Mouse (Mus musculus): ENCODE results near the gene Kif1b.
"Not testable (repeated sequence)": the region's sequence is repeated elsewhere in the genome, so short reads cannot be mapped to it uniquely, and the experiment has no call there.

The Kif1b gene

DNA sequence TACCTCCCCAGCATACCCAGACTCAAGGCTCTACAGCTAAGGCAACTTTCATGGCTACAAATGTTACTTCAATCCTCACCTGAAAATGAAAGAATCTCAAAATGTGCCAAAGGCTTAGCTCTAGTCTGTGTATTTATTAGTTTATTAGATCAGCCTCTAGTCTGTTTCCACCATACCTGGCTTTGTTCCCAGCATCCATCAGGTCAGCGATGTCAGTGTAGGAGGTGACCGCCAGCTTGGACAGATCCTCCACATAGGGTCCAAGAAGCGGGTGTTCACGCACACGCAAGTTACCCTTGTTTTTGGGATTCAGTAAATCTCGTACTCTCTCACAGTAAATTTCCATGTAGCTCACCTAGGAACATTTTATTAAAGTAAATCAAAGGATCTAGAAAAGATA, 37.0 kb downstream of the Kif1b start:
- DNase-seq (ENCODE audit: low spot score) = no peak

DNA sequence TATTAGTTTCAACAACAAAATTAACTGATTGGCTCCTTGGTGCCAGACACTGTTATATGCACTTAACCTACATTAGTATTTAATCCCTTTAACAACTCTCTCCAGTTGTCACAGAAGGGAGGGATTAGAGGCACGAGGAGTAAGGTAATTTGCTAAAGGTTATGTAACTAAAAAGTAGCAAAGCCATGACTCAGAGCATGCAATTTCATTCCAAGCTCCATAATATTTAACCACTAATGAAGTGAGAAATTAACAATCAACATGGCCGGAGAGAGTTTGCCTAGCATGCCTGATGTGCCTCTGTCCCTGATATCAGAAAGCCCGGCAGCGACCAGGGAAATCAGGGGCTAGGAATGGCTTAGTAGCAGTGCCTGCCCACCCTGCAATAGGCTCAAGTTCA, 38.5 kb downstream of the Kif1b start:
- no peak for DNase-seq (ENCODE audit: low spot score)

DNA sequence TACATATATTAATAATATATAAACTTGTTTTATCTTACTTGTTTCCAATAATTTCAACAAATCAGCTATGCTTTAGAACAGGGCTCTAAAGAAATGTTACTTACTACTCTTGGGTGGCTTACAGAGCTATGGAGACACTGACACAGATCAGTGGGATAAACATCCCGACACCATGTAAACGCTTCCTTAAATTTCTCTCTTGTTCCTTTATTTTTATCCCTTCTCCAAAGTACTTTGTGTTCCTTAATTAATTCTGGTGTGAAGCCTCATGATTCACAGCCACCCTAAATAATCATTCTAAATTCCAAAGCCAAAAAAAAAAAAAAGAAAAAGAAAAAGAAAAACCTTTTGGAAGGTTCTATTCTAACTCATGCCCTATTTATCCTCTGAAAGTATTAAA, 42.6 kb downstream of the Kif1b start:
- no peak for DNase-seq (ENCODE audit: low spot score)

DNA sequence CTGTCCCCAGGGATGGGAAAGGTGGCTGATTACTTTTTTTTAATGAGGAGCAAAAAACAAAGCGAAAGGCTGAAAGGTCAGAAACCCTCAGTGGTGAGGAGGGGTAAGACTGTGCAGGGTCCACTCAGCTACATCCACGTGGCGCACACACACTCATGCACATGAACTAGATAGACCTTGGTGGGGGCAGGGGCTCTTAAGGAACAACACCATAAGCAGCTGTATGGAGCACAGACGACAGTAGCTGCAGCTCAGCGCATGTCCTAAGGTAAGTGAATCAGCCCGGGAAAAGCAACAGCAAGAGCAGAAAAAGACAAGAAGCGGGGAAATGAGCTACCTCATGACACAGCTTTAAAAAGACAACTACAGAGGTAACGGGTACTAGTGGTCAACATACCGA, 44.3 kb downstream of the Kif1b start:
- DNase-seq (ENCODE audit: low spot score) = no peak

DNA sequence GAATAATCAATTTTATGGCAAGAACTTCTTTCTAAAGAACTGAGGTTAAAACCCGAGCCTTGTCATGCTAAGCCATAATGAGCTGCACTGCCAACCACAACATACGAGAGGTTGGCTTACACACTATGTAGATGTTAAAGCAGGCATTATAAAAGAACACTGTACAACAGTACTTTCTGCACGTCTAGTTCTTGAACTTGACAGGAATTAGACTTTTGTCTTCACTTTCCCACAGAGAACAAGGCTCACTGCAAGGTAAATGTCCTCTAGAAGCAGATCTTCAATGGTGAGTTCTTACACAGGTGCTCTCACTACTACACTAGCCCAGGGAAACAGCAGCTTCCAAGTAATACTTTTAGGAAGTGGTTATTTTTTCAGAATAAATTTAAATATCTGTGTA, 46.0 kb downstream of the Kif1b start:
- no peak for DNase-seq (ENCODE audit: low spot score)

DNA sequence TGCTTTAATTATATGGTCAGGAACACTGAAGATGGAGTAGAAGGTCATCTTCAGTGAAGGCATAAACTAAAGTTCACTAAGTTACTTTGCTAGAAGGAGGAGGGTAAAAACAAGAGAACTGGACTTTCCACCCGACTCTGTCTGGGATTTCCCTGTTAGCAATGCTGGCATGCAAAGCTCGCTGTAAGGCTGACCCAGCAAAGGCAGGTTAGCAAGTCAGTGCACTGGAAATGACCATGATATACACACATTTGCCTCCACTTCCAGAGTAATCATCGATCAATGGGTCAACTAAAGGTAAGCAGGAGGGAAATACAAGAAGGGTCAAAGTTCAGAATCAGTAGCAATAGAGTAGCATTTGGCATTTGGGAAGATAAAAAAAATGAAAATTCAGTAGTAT, 46.6 kb downstream of the Kif1b start:
- no peak for DNase-seq (ENCODE audit: low spot score)

DNA sequence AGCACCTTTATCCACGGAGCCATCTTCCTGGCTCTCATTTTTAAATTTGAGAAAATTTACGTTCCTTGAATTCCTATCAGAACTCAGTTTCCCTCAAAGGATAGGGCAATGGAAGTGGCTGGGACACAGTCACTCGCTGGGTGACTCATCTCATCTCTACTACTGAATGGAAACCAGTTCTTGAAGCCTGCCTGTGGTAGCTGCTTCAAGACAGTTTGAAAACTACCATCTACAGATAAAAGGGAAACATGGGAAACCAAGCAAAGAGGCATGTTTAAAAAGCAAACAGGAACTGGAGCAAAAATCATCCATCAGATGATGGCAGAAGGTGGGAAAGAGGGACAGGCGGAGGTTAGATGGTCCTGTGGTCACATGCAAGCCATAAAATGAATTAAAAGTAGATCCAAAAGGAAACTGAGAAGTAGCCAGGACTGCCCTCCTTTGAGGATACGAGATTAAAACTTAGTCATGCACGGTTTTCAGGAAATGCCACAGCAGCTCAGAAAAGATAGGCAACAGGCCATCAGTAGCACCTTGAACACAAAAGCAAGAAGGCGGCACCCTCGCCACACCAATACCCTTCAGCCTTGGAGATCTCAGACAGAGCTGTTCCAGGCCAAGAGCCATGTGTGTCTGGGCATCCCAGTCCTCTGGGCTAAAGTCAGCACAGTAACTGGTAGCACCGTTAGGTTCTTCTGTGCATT, 48.0 kb downstream of the Kif1b start:
- no peak for DNase-seq (ENCODE audit: low spot score)

DNA sequence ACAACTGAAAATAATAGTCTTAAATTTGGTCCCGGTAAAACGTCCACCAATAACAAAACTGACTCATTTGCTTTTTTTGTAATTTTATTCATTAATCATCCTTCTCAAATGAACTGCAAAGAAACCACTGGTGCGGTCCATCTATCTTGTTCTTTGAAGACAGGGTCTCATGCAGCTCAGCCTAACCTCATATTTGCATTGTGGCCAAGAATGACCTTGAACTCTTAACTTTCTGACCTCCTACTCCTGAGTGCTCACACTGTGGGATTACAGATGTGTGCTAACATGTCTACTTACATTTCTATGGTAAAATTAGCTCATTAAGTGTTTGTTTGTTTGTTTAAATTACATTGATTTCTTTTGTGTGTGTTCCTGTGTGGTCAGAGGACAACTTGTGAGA, 48.6 kb downstream of the Kif1b start:
- DNase-seq (ENCODE audit: low spot score) = no peak

DNA sequence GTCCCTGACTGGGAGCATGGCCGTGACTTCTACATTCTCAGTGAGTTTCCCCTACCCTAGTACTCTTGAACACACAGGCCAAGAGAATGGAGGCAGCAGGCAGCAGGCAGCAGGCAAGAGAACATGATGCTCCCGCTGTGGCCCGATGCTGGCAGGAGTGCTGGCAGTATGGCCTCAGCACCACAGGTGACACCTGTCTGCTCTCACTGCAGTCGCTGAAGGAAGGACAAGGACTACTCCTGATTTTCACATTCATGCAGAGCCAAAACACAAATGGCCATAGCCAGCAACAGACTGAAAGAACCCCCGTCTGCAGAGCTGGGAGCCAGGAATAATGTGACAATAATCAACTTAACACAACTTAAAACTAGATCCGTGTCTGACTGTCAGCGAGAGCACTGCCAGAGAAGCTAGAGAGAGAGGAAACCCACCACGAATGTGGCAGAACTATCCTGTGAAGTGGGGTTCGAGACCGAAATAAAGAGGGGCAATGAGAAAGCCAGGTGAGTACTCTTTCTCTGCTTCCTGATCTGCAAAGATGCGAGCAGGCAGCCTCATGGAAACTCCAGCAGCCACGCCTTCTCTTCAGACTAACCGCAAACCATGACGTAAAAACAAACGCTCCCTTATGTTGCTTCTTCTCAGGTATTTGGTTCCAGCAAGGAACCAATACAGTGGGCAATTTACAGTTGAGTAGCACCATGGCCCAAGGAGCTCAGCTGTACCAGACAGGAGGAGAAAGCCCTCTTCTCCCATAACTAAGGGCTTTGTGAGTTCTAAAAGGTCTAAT, 50.8 kb downstream of the Kif1b start:
- no peak for DNase-seq (ENCODE audit: low spot score)

DNA sequence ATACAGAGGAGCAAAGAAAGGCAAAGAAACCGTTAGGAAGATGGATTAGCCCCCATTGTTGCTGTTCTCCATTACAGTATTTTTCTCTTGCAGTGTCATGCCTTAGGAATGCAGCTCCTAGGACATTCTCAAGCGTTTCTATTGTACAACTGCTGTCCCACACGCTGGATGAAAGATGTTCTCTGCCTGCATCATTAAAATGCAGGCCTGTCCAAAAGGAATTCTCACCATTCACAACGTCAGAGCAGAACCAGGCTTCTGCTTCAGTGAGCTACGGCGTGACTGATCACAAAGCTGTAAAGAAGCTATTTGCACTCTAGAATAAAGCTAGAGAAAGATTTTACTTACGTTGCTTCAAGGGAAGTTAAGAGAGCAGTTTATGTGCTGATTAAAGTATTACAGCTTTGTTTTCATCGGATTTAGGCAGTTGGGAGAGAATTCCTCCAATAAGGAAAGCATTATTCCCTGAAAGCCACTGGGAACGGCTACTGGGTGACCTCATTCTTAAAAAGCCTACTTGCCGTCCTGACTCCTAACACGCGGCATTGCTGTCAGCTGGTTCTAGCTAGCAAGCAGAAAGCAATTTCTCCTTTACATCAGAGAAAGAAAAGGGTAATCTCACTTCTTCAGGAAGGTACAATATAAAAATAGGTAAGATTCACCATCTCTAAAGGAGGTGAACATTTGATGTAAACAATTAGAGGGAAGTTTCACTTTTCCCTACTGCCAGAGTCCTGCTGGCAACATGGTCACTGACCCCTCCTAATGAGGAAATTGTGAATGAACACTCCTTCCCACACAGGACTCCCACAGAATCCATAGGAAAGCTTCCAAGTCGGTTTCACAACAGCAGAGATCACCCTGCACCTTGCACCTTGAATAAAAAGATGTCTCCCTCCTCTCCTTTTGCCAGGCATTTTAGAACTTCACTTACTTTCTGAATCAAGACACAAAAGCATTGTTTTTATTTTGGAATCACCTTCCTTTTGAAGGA, 51.9 kb downstream of the Kif1b start:
- no peak for DNase-seq (ENCODE audit: low spot score)

DNA sequence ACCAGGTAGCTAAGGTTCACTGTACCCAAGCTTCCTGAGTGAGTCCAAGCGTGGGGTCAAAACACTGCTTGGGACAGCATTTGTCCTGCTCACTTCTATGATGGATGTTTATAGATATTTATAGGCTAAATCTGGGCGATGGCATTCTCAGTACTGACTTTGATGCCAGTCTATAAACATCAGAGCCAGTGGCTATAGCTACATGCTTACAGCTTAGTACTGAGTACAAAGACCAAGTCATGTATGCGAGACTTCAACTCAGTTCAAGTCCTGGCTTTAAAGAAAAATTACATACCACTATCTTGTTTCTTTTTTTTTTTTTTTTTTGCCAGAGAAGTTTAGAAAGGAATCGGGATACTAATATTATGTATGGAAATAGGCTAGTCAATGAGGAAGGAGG, 52.7 kb downstream of the Kif1b start:
- DNase-seq (ENCODE audit: low spot score) = no peak

DNA sequence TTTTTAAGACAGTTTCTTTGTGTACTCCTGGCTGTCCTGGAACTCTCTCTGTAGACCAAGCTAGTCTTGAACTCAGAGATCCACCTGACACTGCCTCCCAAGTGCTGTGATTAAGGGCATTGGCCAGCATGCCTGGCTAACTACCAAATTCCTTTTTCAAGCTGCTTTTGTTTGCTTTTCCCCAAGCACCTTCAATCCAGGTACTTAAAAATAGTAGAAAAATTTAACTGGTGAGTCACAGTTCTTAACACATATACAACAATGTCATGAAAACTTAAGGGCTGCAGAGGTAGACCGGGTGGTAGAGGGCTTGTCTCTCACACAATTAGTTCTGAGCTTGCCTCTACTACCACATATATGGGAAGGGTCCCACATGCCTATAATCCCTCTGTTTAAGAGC, 58.2 kb downstream of the Kif1b start:
- DNase-seq (ENCODE audit: low spot score) = no peak

DNA sequence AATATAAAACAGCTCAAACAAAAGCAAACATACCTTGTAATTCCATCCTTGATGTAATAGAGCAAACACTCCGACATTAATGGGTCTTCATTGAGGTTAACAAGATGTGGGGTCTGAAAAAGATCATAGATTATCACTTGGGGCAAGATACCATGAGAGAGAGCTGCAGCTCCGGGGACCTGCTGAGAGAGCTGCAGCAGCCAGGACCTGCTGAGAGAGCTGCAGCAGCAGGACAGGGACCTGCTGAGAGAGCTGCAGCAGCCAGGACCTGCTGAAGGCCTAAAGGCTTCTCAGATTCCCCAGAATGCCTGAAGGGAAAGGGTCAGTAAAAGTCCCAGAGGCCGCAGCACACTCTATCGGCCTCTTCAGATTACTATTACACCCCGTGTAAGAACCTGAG, 59.7 kb downstream of the Kif1b start:
- no peak for DNase-seq (ENCODE audit: low spot score)

DNA sequence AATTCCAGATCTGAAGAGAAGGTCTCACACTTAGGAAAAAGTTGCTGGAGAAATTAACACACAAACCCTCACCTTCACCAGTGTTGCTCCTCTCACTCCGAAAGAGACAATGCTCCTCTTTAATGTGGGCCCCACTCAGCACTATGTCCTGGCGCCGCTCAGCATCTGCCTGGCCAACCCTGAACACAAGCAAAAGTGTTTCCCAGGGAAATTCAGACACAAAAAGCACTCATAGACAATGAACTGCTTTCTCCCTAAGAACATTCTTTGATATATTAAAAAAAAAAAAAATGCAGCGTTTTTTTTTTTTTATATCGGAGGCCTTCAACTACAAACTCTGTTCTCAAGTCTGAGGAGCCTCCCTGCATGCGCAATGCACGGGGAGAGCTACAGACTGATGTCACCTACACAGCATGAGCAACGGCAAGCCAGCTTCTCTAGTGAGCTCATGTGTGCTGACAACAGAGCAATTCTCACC, 60.3 kb downstream of the Kif1b start:
- peak; percentile 31 for DNase-seq (ENCODE audit: low spot score)

DNA sequence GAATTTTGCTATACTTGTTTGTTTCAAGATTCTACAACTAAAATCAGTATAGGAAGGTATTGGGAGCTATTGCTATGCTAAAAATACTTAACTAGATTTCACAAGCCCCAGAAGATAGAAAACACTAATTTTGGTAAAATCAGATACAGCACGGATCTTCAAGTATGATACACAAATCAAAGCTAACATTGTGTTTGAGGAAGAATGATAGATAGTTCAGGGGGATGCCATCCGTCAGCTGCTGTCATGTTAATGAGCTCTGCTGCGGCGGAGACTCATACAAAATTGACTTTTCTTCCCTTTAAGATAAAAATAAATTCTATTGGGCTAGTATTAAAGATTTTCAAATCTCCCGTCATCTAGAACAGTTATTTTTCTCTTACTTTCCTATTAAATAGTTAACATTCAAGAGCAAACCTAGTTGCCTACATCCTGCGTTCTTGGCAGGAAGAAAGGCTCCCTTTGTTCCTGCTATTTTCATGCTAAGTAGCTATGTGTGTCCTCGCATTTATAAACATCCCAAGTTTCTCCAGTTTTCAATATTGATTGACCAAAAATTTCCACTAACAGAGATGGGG, 60.8 kb downstream of the Kif1b start:
- no peak for DNase-seq (ENCODE audit: low spot score)

DNA sequence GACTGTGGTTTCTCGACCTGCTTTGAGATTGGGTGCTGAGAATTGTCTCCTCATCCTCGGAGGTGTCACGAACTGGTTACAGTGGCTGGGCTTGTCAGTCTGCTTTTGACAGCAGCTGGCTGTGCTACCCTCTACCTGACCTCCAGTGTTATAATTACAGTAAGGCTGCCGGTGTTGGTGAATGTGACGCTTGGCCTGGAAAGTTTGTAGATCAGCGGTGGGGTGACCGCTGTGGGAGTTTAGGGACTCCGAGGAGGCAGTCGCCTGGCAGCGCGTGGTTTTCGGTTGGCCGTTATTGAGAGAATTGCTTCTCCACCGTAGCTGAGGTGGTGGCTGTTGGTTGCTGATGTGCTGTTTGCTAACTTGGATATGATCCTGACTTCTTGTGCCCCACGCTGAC, 70.5 kb downstream of the Kif1b start:
- no peak for DNase-seq (ENCODE audit: low spot score)

DNA sequence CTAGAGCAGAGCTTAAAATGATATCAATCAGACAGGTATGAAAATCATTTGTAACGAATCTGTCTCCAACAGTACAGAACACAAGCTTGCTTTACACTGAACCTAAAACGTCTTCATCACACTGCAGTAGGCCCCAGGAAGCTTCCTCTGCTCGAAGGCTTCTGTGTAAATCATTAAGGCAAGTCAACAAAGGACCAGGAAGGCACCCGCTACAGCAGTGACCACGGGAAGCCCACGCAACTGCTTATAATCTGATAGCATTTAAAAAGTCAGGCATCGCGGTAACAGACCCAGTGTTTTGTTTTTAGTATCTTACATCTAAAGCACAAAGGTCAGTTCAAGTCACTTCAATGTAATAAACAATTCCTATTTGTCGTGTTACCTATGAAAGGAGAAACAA, 73.6 kb downstream of the Kif1b start:
- no peak for DNase-seq (ENCODE audit: low spot score)

DNA sequence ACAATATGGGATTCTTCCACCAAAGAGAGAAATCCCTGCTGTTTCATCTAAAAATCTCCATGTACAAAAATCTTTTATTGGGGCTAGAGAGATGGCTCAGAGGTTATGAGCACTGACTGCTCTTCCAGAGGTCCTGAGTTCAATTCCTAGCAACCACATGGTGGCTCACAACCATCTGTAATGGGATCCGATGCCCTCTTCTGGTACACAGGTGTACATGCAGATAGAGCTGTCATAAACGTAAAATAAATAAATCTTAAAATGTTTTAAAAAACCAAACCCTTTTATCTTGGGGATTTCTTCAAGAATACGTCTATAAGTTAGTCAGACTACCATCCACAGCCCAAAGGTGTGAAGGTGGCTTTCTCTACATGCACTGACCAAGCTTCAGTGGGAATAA, 78.8 kb downstream of the Kif1b start:
- DNase-seq (ENCODE audit: low spot score) = not testable (repeated sequence)

DNA sequence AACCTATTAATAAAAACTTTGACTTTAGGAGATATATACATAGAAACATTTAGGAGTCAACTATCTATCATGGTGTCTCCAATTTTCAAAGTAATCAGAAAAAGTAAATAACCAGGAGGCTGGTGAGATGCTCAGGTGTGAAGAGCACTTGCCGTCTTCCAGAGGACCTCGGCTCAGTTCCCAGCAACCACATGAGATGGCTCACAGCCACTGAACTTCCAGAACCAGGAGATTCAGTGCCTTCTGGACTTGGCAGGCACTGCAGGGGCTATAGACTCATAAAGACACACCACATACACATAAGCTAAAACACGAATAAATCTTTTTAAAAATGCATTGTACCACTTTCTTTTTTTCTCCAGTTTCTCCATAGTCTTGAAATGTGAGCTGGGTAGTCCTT, 79.2 kb downstream of the Kif1b start:
- DNase-seq (ENCODE audit: low spot score) = no peak

DNA sequence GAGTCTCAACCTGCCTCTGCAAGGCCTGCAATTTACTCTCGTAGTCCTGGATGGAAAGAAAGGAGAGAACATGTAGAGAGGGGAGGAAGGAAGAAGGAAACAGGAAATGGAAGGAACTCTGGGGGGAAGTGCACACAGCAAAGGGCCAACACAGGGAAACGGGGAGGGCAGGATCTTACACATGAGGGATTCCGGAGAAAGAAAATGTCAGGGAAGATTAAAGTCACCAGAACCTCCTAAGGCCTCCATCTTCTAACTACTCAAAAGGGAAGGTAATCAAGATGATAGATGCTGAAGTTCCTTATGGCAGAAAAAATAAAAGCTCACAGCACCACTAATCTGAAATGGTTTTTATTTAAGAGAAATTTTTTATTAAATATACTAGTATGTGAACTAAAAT, 81.2 kb downstream of the Kif1b start:
- no peak for DNase-seq (ENCODE audit: low spot score)

DNA sequence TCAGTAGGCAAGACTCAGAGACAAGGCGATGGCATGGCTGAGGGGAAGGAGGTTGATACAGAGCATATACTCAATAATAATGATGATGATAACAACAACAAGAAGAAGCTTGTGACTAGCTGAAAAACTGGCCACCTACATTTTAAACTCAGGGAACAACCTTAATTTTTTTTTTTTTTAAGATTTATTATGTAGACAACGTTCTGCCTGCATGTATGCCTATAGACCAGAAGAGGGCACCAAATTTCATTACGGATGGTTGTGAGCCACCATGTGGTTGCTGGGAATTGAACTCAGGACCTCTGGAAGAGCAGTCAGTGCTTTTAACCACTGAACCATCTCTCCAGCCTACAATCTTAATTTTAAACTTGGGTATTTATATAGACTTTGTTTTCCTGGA, 84.0 kb downstream of the Kif1b start:
- DNase-seq (ENCODE audit: low spot score) = no peak

DNA sequence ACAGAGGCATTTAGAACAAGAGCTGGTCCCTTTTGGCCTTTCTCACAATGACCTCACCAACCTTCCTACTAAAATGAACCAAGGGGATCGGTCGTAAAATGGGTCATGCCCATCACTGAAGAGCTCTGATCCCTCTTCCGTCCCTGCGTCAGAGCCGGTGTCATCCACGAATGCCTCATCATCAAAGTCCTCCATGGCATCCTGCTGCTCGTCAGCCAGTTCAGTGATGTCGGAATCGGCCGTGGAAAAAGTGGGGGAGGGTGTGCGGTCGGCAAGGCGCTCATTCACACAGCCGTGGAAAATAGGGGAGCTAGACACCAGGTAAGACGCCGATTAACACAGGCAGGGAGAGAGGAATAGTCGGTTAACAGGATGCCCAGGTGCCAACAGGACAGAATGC, 87.0 kb downstream of the Kif1b start:
- DNase-seq (ENCODE audit: low spot score) = no peak
